Mouse (Mus musculus) cortical plate, adult 2 months (tissue): ENCODE data around the gene Gng4.

Experiments
- CTCF ChIP-seq: fragments of 200-500 bp; IDR thresholded peaks from 2 replicates; pipeline ENCODE4 v1.5.1; 2011; ENCODE audit warnings: mild to moderate bottlenecking, control low read depth, low read length; ENCODE audit not compliant: insufficient read depth; ENCODE audit errors: extremely low read depth
- POLR2A ChIP-seq: fragments of 200-500 bp; IDR thresholded peaks from 2 replicates; pipeline ENCODE4 v1.6.1; 2011; ENCODE audit warnings: mild to moderate bottlenecking, low read length, control low read depth; ENCODE audit not compliant: insufficient read depth; ENCODE audit errors: extremely low read depth

GRCm38 (mm10) chr13:13818696-13819095 lies 34.8 kb downstream of the Gng4 start:
- no peak for TF ChIP-seq CTCF
- TF ChIP-seq POLR2A = no peak
